In genomic region chr1:82008805-82009204, GRCm38 (mm10) we compare ENCODE assay signal across 21 mouse cellular contexts.
"Had no signal": no experiment of that assay in that cellular context is flagged by ENCODE, and none has a peak within 500 bp of the region (broad histone marks: within the 10 kb centered on the region; RNA-seq: fewer than 3 reads in every experiment).

No protein-coding gene starts in this region.

- H3K4me2 ChIP-seq: kidney, embryonic 15.5 days; limb, embryonic 12.5 days; limb, embryonic 15.5 days; liver, embryonic 11.5 days; lung, embryonic 14.5 days; midbrain, embryonic 11.5 days; stomach, embryonic 15.5 days had no signal

- H3K27me3 ChIP-seq: kidney, embryonic 15.5 days; limb, embryonic 12.5 days; limb, embryonic 15.5 days; megakaryocyte, embryonic 14.5 days; stomach, embryonic 15.5 days had no signal

- H3K4me3 ChIP-seq: kidney, embryonic 15.5 days; left cerebral cortex, adult 2 months; limb, embryonic 12.5 days; limb, embryonic 15.5 days; megakaryocyte, embryonic 14.5 days; stomach, embryonic 15.5 days had no signal

- H3K36me3 ChIP-seq: kidney, embryonic 15.5 days; limb, embryonic 12.5 days; limb, embryonic 15.5 days; stomach, embryonic 15.5 days had no signal

- H3K9ac ChIP-seq: kidney, embryonic 15.5 days; limb, embryonic 12.5 days; limb, embryonic 15.5 days; liver, embryonic 14.5 days; liver, postnatal 0 days; lung, embryonic 14.5 days; stomach, embryonic 15.5 days had no signal

- H3K4me1 ChIP-seq: kidney, embryonic 15.5 days; limb, embryonic 12.5 days; limb, embryonic 15.5 days; megakaryocyte, embryonic 14.5 days; stomach, embryonic 15.5 days had no signal

- ATAC-seq: liver, postnatal 0 days; lung, postnatal 0 days had no signal

- DNase-seq: kidney, postnatal 10 days; kidney, postnatal 36 days; layer of hippocampus, postnatal 36 days; liver, postnatal 0 days; lung, embryonic 14.5 days; midbrain, embryonic 14.5 days; right cerebral cortex, adult 18-20 months; right cerebral cortex, postnatal 14 days; right cerebral cortex, postnatal 4 days; thymus, postnatal 25 days had no signal

- H3K9me3 ChIP-seq: kidney, embryonic 15.5 days; limb, embryonic 12.5 days; limb, embryonic 15.5 days; stomach, embryonic 15.5 days had no signal

- H3K27ac ChIP-seq: kidney, embryonic 15.5 days; left cerebral cortex, adult 2 months; limb, embryonic 12.5 days; liver, embryonic 14.5 days; macrophage; stomach, embryonic 15.5 days had no signal
